Mouse (Mus musculus) MEL (cell line): ENCODE measurements around the gene Pip5k1b. TPM values are rescaled to one million over a fixed set of nuclear protein-coding genes. Genes with fewer than 3 reads are reported as not detected.

ENCODE experiments used
- DNase-seq: peaks from one replicate; pipeline ENCODE4 v3.0.0; 2011; ENCODE audit warnings: low read depth, low spot score
- H3K27ac ChIP-seq: 2 replicates; pipeline ENCODE4 v1.5.1; 2012; ENCODE audit warnings: low read depth, mild to moderate bottlenecking, control low read depth, low read length, moderate library complexity; ENCODE audit not compliant: control insufficient read depth
- H3K27me3 ChIP-seq, 2 experiments: fragments of 150-350 bp in 1 of 2; sonication (generic) in 1 of 2; 2 replicates each; pipeline ENCODE4 v1.6.1; 2012; ENCODE audit warnings: low read length in 2 of 2, mild to moderate bottlenecking in 2 of 2, improper control_type of control experiment in 1 of 2, moderate library complexity in 1 of 2; ENCODE audit not compliant: insufficient read depth in 2 of 2, control insufficient read depth in 1 of 2
- H3K36me3 ChIP-seq, 2 experiments: 2 replicates each; pipeline ENCODE4 v1.6.1; 2012 to 2014; ENCODE audit warnings: low read length in 2 of 2, improper control_type of control experiment in 1 of 2, inconsistent platforms in 1 of 2, mild to moderate bottlenecking in 1 of 2; ENCODE audit not compliant: insufficient read depth in 2 of 2, control insufficient read depth in 1 of 2
- H3K4me1 ChIP-seq, 2 experiments: fragments of 150-350 bp in 1 of 2; sonication (generic) in 1 of 2; 2 replicates each; pipeline ENCODE4 v1.6.1; 2012; ENCODE audit warnings: low read length in 2 of 2, improper control_type of control experiment in 1 of 2, mild to moderate bottlenecking in 1 of 2; ENCODE audit not compliant: insufficient read depth in 2 of 2, control insufficient read depth in 1 of 2
- H3K4me3 ChIP-seq, 2 experiments: fragments of 150-350 bp in 1 of 2; sonication (generic) in 1 of 2; 2 replicates each; pipeline ENCODE4 v1.5.1; 2012; ENCODE audit warnings: low read depth in 2 of 2, low read length in 2 of 2, mild to moderate bottlenecking in 2 of 2, moderate library complexity in 2 of 2, control low read depth in 1 of 2, improper control_type of control experiment in 1 of 2; ENCODE audit not compliant: control insufficient read depth in 1 of 2, insufficient read depth in 1 of 2
- H3K79me2 ChIP-seq: 2 replicates; pipeline ENCODE4 v1.6.1; 2012; ENCODE audit warnings: mild to moderate bottlenecking, low read length, moderate library complexity; ENCODE audit not compliant: control insufficient read depth, poor library complexity, insufficient read depth
- H3K9ac ChIP-seq: 2 replicates; pipeline ENCODE4 v1.6.1; 2012; ENCODE audit warnings: low read depth, mild to moderate bottlenecking, control low read depth, low read length, moderate library complexity; ENCODE audit not compliant: control insufficient read depth, poor library complexity, severe bottlenecking
- H3K9me3 ChIP-seq: fragments of 150-350 bp; sonication (generic); replicated peaks from 2 replicates; pipeline ENCODE4 v1.6.1; 2012; ENCODE audit warnings: mild to moderate bottlenecking, low read length, improper control_type of control experiment, moderate library complexity; ENCODE audit not compliant: insufficient read depth
- CHD2 ChIP-seq: IDR thresholded peaks from 2 replicates; pipeline ENCODE4 v1.6.1; 2011; ENCODE audit warnings: low read length, improper control_type of control experiment
- CTCF ChIP-seq, 3 experiments: IDR thresholded peaks in 2 of 3; conservative IDR thresholded peaks in 1 of 3; 2 replicates each; pipeline ENCODE4 v1.5.1; 2011 to 2012; ENCODE audit warnings: low read length in 3 of 3, low read depth in 2 of 3, mild to moderate bottlenecking in 2 of 3, improper control_type of control experiment in 1 of 3, inconsistent platforms in 1 of 3, mixed read lengths in 1 of 3, moderate library complexity in 1 of 3; ENCODE audit not compliant: control insufficient read depth in 1 of 3, insufficient read depth in 1 of 3, poor library complexity in 1 of 3, severe bottlenecking in 1 of 3
- GATA1 ChIP-seq: IDR thresholded peaks from 2 replicates; pipeline ENCODE4 v1.6.1; 2011; ENCODE audit warnings: low read depth, low read length, improper control_type of control experiment
- KAT2A ChIP-seq: conservative IDR thresholded peaks from 2 replicates; pipeline ENCODE4 v1.6.1; 2012; ENCODE audit warnings: low read depth, low read length, improper control_type of control experiment, inconsistent platforms
- MAX ChIP-seq: IDR thresholded peaks from 2 replicates; pipeline ENCODE4 v1.6.1; 2011; ENCODE audit warnings: low read length, improper control_type of control experiment
- MYB ChIP-seq: IDR thresholded peaks from 2 replicates; pipeline ENCODE4 v1.6.1; 2011; ENCODE audit warnings: mild to moderate bottlenecking, low read depth, low read length, improper control_type of control experiment
- NRF1 ChIP-seq: IDR thresholded peaks from 2 replicates; pipeline ENCODE4 v1.6.1; 2014; ENCODE audit warnings: low read depth, mild to moderate bottlenecking, inconsistent platforms, low read length, improper control_type of control experiment, moderate library complexity; ENCODE audit not compliant: poor library complexity, insufficient read depth, severe bottlenecking
- SIN3A ChIP-seq: IDR thresholded peaks from 2 replicates; pipeline ENCODE4 v1.6.1; 2012; ENCODE audit warnings: low read length, improper control_type of control experiment, inconsistent platforms
- SMC3 ChIP-seq: IDR thresholded peaks from 2 replicates; pipeline ENCODE4 v1.6.1; 2011; ENCODE audit warnings: low read depth, low read length, improper control_type of control experiment
- TCF12 ChIP-seq: IDR thresholded peaks from 2 replicates; pipeline ENCODE4 v1.6.1; 2014; ENCODE audit warnings: low read depth, mild to moderate bottlenecking, inconsistent platforms, low read length, improper control_type of control experiment, moderate library complexity
- UBTF ChIP-seq: IDR thresholded peaks from 2 replicates; pipeline ENCODE4 v1.6.1; 2012; ENCODE audit warnings: low read depth, mild to moderate bottlenecking, inconsistent platforms, low read length, improper control_type of control experiment, moderate library complexity, borderline replicate concordance; ENCODE audit not compliant: insufficient read depth
- USF1 ChIP-seq: IDR thresholded peaks from 2 replicates; pipeline ENCODE4 v1.6.1; 2014; ENCODE audit warnings: low read depth, mild to moderate bottlenecking, inconsistent platforms, low read length, improper control_type of control experiment, moderate library complexity
- USF2 ChIP-seq, 2 experiments: IDR thresholded peaks; 2 replicates each; pipeline ENCODE4 v1.6.1; 2011 to 2012; ENCODE audit warnings: improper control_type of control experiment in 2 of 2, low read length in 2 of 2, borderline replicate concordance in 1 of 2, inconsistent platforms in 1 of 2, low read depth in 1 of 2, mild to moderate bottlenecking in 1 of 2; ENCODE audit not compliant: insufficient read depth in 1 of 2
- polyA plus RNA-seq, 2 experiments: library from polyadenylated mRNA; stranded (reverse) in 1 of 2; unstranded in 1 of 2; fragments of >175 nt in 1 of 2; fragments of >200 nt in 1 of 2; gene quantifications; 2 replicates each; pipeline versions ENCODE4 v1.2.1 to v1.2.4; 2012; ENCODE audit warnings: low replicate concordance in 2 of 2, low read depth in 1 of 2; ENCODE audit not compliant: insufficient read length in 2 of 2, insufficient read depth in 1 of 2, missing spikeins in 1 of 2
- total RNA-seq: library from RNA; depleted of rRNA; stranded (reverse); fragments of 300-350 nt; gene quantifications from 2 replicates; pipeline ENCODE4 v1.2.3, GENCODE M21; 2012

Pip5k1b gene
- total and polyA plus RNA-seq, 3 experiments = 3.4 to 10.0 TPM; not detected in 1

DNA sequence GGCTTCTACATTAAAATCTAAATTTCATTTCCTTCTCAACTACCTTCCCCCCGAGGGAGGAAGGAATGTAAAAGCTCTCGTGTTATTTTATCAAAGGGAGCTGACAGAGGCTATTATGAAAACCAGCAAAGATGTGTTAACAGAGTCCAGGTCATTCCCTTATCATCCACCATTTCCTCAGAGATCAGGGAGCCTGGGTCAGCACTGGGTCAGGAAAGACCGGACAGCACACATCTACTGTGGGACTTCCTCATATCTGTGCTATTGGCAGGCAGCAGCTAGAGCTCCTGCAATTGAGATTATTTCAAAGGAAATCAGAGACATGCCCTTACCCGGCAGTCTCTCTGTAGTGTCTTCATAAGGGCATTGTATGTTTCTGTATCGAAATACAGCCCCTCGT, 177.2 kb downstream of the Pip5k1b start:
- no peak overlapping the region for H3K4me3 ChIP-seq
- peaks cover 0 to under 1% of the 10 kb centered on the region in 2 experiments; a peak in 1 of 4 replicates for H3K36me3 ChIP-seq
- H3K27me3 ChIP-seq = no peaks in the 10 kb centered on the region
- H3K9ac ChIP-seq = no peak overlapping the region
- H3K4me1 ChIP-seq = no peaks in the 10 kb centered on the region
- no peak overlapping the region for H3K27ac ChIP-seq
- H3K79me2 ChIP-seq = no peaks in the 10 kb centered on the region
- no peak for DNase-seq
- no peaks in the 10 kb centered on the region for H3K9me3 ChIP-seq
- no peak for TF ChIP-seq SMC3
- TF ChIP-seq NRF1 = no peak
- TF ChIP-seq KAT2A = no peak
- TF ChIP-seq CTCF (IDR thresholded peaks at IDR 0.05 in 2 of 3, conservative IDR thresholded peaks at IDR 0.05 in 1 of 3; ENCODE audit: control insufficient read depth in 1 of 3, insufficient read depth in 1 of 3, low read depth in 2 of 3, low read length in 3 of 3, poor library complexity in 1 of 3, severe bottlenecking in 1 of 3) = no peak
- no peak for TF ChIP-seq SIN3A
- TF ChIP-seq TCF12 = no peak
- no peak for TF ChIP-seq CHD2
- no peak for TF ChIP-seq GATA1
- no peak for TF ChIP-seq USF2 (IDR thresholded peaks at IDR 0.05; ENCODE audit: borderline replicate concordance in 1 of 2, insufficient read depth in 1 of 2, low read depth in 1 of 2, low read length in 2 of 2)
- TF ChIP-seq UBTF = no peak
- TF ChIP-seq, all 39 proteins: peak for 0

DNA sequence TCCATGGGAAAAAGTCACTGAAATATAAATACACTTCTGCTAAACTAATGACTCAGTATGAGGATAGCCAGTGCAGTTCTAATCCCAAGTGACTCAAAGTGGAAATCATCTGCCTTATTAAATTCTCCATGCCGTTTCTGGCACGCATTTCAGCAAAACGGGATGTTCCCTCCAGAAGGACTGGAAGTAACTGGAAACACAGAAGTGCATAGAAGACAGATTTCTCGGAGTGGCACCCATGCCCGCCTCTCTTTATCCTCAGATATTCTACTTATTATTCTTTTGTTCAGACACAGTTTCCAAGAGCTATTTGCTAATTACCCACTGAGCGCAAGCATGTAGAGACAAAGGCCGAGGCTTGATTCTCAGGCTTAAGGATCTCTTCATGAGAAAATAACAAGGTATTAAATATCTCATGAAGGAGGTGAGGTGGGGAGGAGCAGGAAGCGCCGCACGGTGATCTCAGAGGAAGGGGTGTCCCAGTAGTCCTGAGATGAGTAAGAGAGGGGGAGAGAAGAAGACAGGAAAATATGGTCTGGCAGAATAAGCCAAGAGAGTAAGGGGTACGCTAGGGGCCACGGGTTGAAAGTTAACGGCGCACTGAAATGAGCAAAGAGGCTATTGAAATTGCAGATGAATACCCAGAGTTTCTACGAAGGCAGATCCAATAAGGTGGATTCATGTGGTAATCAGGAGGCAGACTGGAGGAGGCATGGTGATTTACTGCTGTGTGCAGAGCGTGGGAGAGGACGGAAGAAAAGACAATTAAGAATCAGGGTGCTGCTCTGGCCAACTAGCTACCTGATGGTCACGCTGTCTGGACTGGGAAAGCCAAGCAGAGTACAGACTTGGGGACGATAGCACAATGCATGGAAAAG, 183.7 kb downstream of the Pip5k1b start:
- Histone ChIP-seq H3K36me3 (no peaks in the 10 kb centered on the region), H3K27me3 (no peaks in the 10 kb centered on the region), H3K4me3 (no peak overlapping the region), H3K79me2 (no peaks in the 10 kb centered on the region), H3K9me3 (no peaks in the 10 kb centered on the region), H3K27ac (no peak overlapping the region), H3K9ac (no peak overlapping the region), H3K4me1 (no peaks in the 10 kb centered on the region)
- DNase-seq = no peak
- no peak for TF ChIP-seq USF1
- TF ChIP-seq MAX = no peak
- no peak for TF ChIP-seq MYB
- TF ChIP-seq SIN3A = no peak
